ENCODE assay signal across 29 mouse cellular contexts in the genomic region with DNA sequence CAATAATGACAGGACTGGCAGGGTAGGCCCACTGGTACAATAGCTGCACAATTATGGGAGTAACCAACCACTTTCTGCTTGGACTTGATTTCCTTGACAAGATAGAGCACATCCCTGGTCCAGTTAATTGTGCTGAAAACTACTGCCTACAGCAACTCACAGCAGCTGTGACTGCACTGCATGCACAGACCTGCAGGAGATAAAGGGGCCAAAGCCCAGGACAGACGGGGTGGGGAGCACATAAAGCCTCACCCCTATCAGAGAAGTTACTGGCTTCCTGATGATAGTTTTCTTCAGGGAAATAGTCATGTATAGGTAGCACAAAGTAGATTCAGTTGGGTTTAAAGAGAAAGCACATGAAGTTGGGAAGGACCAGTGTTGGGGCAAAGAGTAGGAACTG.
"Had no signal": no experiment of that assay in that cellular context is flagged by ENCODE, and none has a peak within 500 bp of the region (broad histone marks: within the 10 kb centered on the region; RNA-seq: fewer than 3 reads in every experiment).

No protein-coding gene starts in this region.

- H3K36me3 ChIP-seq: midbrain, embryonic 15.5 days had no signal

- H3K9me3 ChIP-seq: limb, embryonic 10.5 days; limb, embryonic 12.5 days; limb, embryonic 13.5 days; limb, embryonic 15.5 days; liver, embryonic 15.5 days; lung, embryonic 15.5 days; megakaryocyte, embryonic 14.5 days; midbrain, embryonic 10.5 days; midbrain, embryonic 12.5 days; midbrain, embryonic 13.5 days; midbrain, embryonic 15.5 days; neural tube, embryonic 12.5 days; neural tube, embryonic 13.5 days had no signal

- H3K4me1 ChIP-seq: limb, embryonic 10.5 days; limb, embryonic 12.5 days; limb, embryonic 13.5 days; limb, embryonic 15.5 days; liver, embryonic 15.5 days; lung, embryonic 15.5 days; megakaryocyte, embryonic 14.5 days; midbrain, embryonic 10.5 days; midbrain, embryonic 12.5 days; midbrain, embryonic 13.5 days; midbrain, embryonic 15.5 days; neural tube, embryonic 12.5 days; neural tube, embryonic 13.5 days had no signal

- H3K27ac ChIP-seq: left cerebral cortex, adult 2 months; limb, embryonic 10.5 days; limb, embryonic 12.5 days; limb, embryonic 13.5 days; limb, embryonic 15.5 days; liver, embryonic 14.5 days; liver, embryonic 15.5 days; lung, embryonic 15.5 days; macrophage; midbrain, embryonic 10.5 days; midbrain, embryonic 12.5 days; midbrain, embryonic 13.5 days; midbrain, embryonic 15.5 days; neural tube, embryonic 12.5 days; neural tube, embryonic 13.5 days had no signal

- H3K27me3 ChIP-seq: limb, embryonic 12.5 days; limb, embryonic 13.5 days; limb, embryonic 15.5 days; liver, embryonic 15.5 days; lung, embryonic 15.5 days; megakaryocyte, embryonic 14.5 days; midbrain, embryonic 12.5 days; midbrain, embryonic 13.5 days; midbrain, embryonic 15.5 days; neural tube, embryonic 12.5 days; neural tube, embryonic 13.5 days had no signal

- H3K9ac ChIP-seq: limb, embryonic 12.5 days; limb, embryonic 13.5 days; limb, embryonic 15.5 days; liver, embryonic 14.5 days; liver, embryonic 15.5 days; lung, embryonic 14.5 days; lung, embryonic 15.5 days; midbrain, embryonic 12.5 days; midbrain, embryonic 13.5 days; midbrain, embryonic 15.5 days; neural tube, embryonic 12.5 days; neural tube, embryonic 13.5 days had no signal

- H3K4me2 ChIP-seq: limb, embryonic 12.5 days; limb, embryonic 13.5 days; limb, embryonic 15.5 days; liver, embryonic 15.5 days; lung, embryonic 14.5 days; lung, embryonic 15.5 days; midbrain, embryonic 11.5 days; midbrain, embryonic 12.5 days; midbrain, embryonic 13.5 days; midbrain, embryonic 15.5 days; neural tube, embryonic 12.5 days; neural tube, embryonic 13.5 days had no signal

- DNase-seq: left cerebral cortex, postnatal 4 days; lung, adult 18-20 months; lung, adult 2 months; lung, embryonic 14.5 days; lung, postnatal 10 days; lung, postnatal 14 days; lung, postnatal 36 days; lung, postnatal 4 days; midbrain, embryonic 14.5 days had no signal

- H3K4me3 ChIP-seq: left cerebral cortex, adult 2 months; limb, embryonic 10.5 days; limb, embryonic 12.5 days; limb, embryonic 13.5 days; limb, embryonic 15.5 days; liver, embryonic 15.5 days; lung, embryonic 15.5 days; megakaryocyte, embryonic 14.5 days; midbrain, embryonic 10.5 days; midbrain, embryonic 12.5 days; midbrain, embryonic 13.5 days; midbrain, embryonic 15.5 days; myocyte; neural tube, embryonic 12.5 days; neural tube, embryonic 13.5 days had no signal

- ATAC-seq: lung, postnatal 0 days; midbrain, embryonic 13.5 days; midbrain, embryonic 15.5 days; midbrain, embryonic 16.5 days had no signal
